Mouse (Mus musculus): ENCODE measurements at regions not wholly inside any gene's neighbourhood (a gene's known extent, or its start where the extent isn't known, plus 50 kb on each side); places are given as distances from the start of the nearest gene placed in this dataset.
A peak's percentile ranks its signal among the peaks of the same experiment; 100 is the strongest.

GRCm38 (mm10) chr4:7979772-7980351 lies 259.0 kb downstream of the Car8 start:
- DNase-seq (peak; percentile 22), ATAC-seq (peak; percentile 32; the same call in 1 of the 2 replicates)
- H3K27me3 ChIP-seq (ENCODE audit: insufficient read depth, low read length), result no peaks in the 10 kb centered on the region
- H3K4me3 ChIP-seq (ENCODE audit: low read depth, low read length), result no peak overlapping the region
- no peaks in the 10 kb centered on the region for H3K36me3 ChIP-seq (ENCODE audit: insufficient read depth)
- H3K27ac ChIP-seq (ENCODE audit: low read depth, low read length), result no peak overlapping the region
- H3K9ac ChIP-seq, result no peak overlapping the region
- no peak for TF ChIP-seq CTCF (IDR thresholded peaks at IDR 0.05; ENCODE audit: low read depth)
- H3K4me1 ChIP-seq (ENCODE audit: insufficient read depth), result no peaks in the 10 kb centered on the region
- no peaks in the 10 kb centered on the region for H3K9me3 ChIP-seq (ENCODE audit: low read length)
- WGBS, result 58% methylated on average over 12 of the region's 12 CpGs
- H3K4me2 ChIP-seq (ENCODE audit: low read depth), result no peak overlapping the region

GRCm38 (mm10) chr4:7977661-7978444 lies 261.0 kb downstream of the Car8 start:
- ATAC-seq (no peak), DNase-seq (no peak)
- Histone ChIP-seq H3K4me3 (ENCODE audit: low read depth, low read length) (no peak overlapping the region), H3K4me1 (ENCODE audit: insufficient read depth) (no peaks in the 10 kb centered on the region), H3K9me3 (ENCODE audit: low read length) (no peaks in the 10 kb centered on the region), H3K36me3 (ENCODE audit: insufficient read depth) (no peaks in the 10 kb centered on the region), H3K27me3 (ENCODE audit: insufficient read depth, low read length) (no peaks in the 10 kb centered on the region), H3K4me2 (ENCODE audit: low read depth) (no peak overlapping the region), H3K9ac (no peak overlapping the region), H3K27ac (ENCODE audit: low read depth, low read length) (no peak overlapping the region)
- 78% methylated on average over 5 of the region's 5 CpGs for WGBS
- TF ChIP-seq CTCF (IDR thresholded peaks at IDR 0.05; ENCODE audit: low read depth), result no peak

- H3K27ac ChIP-seq (ENCODE audit: low read depth, low read length), result no peak overlapping the region
- no peaks in the 10 kb centered on the region for H3K27me3 ChIP-seq (ENCODE audit: insufficient read depth, low read length)
- no peak overlapping the region for H3K9ac ChIP-seq
- H3K4me2 ChIP-seq (ENCODE audit: low read depth), result no peak overlapping the region
- no peaks in the 10 kb centered on the region for H3K9me3 ChIP-seq (ENCODE audit: low read length)
- H3K4me3 ChIP-seq (ENCODE audit: low read depth, low read length), result no peak overlapping the region
- WGBS, result 39% methylated on average over 6 of the region's 6 CpGs
- H3K4me1 ChIP-seq (ENCODE audit: insufficient read depth), result no peaks in the 10 kb centered on the region
- TF ChIP-seq CTCF (IDR thresholded peaks at IDR 0.05; ENCODE audit: low read depth), result no peak
- ATAC-seq, result peak; percentile 64
- peak; percentile 26 for DNase-seq
- no peaks in the 10 kb centered on the region for H3K36me3 ChIP-seq (ENCODE audit: insufficient read depth)
Measured at GRCm38 (mm10) chr4:7970272-7970671, 268.6 kb downstream of the Car8 start.

GRCm38 (mm10) chr4:7965663-7966062 lies 273.2 kb downstream of the Car8 start:
- no peaks in the 10 kb centered on the region for H3K4me1 ChIP-seq (ENCODE audit: insufficient read depth)
- no peak overlapping the region for H3K4me3 ChIP-seq (ENCODE audit: low read depth, low read length)
- ATAC-seq (no peak), DNase-seq (no peak)
- no peak overlapping the region for H3K27ac ChIP-seq (ENCODE audit: low read depth, low read length)
- no peaks in the 10 kb centered on the region for H3K9me3 ChIP-seq (ENCODE audit: low read length)
- TF ChIP-seq CTCF (IDR thresholded peaks at IDR 0.05; ENCODE audit: low read depth), result no peak
- WGBS, result 93% methylated on average over 5 of the region's 5 CpGs
- H3K27me3 ChIP-seq (ENCODE audit: insufficient read depth, low read length), result no peaks in the 10 kb centered on the region
- no peak overlapping the region for H3K9ac ChIP-seq
- H3K36me3 ChIP-seq (ENCODE audit: insufficient read depth), result no peaks in the 10 kb centered on the region
- H3K4me2 ChIP-seq (ENCODE audit: low read depth), result no peak overlapping the region

GRCm38 (mm10) chr4:7961521-7962172 lies 277.2 kb downstream of the Car8 start:
- peak; percentile 70 for DNase-seq
- H3K4me2 ChIP-seq (ENCODE audit: low read depth), result no peak overlapping the region
- H3K4me1 ChIP-seq (ENCODE audit: insufficient read depth), result no peaks in the 10 kb centered on the region
- no peak overlapping the region for H3K9ac ChIP-seq
- no peak overlapping the region for H3K4me3 ChIP-seq (ENCODE audit: low read depth, low read length)
- peak; percentile 87 for ATAC-seq
- H3K27ac ChIP-seq (ENCODE audit: low read depth, low read length), result no peak overlapping the region
- H3K9me3 ChIP-seq (ENCODE audit: low read length), result no peaks in the 10 kb centered on the region
- TF ChIP-seq CTCF (IDR thresholded peaks at IDR 0.05; ENCODE audit: low read depth), result no peak
- no peaks in the 10 kb centered on the region for H3K27me3 ChIP-seq (ENCODE audit: insufficient read depth, low read length)
- 44% methylated on average over 5 of the region's 5 CpGs for WGBS
- H3K36me3 ChIP-seq (ENCODE audit: insufficient read depth), result no peaks in the 10 kb centered on the region

GRCm38 (mm10) chr4:7960335-7960734 lies 278.5 kb downstream of the Car8 start:
- Histone ChIP-seq H3K4me3 (ENCODE audit: low read depth, low read length) (no peak overlapping the region), H3K4me1 (ENCODE audit: insufficient read depth) (no peaks in the 10 kb centered on the region), H3K27me3 (ENCODE audit: insufficient read depth, low read length) (no peaks in the 10 kb centered on the region), H3K9ac (no peak overlapping the region), H3K27ac (ENCODE audit: low read depth, low read length) (no peak overlapping the region), H3K9me3 (ENCODE audit: low read length) (no peaks in the 10 kb centered on the region), H3K4me2 (ENCODE audit: low read depth) (no peak overlapping the region), H3K36me3 (ENCODE audit: insufficient read depth) (no peaks in the 10 kb centered on the region)
- DNase-seq, result no peak
- WGBS, result 31% methylated on average over 2 of the region's 2 CpGs
- ATAC-seq, result no peak
- TF ChIP-seq CTCF (IDR thresholded peaks at IDR 0.05; ENCODE audit: low read depth), result no peak

- H3K4me2 ChIP-seq (ENCODE audit: low read depth), result no peak overlapping the region
- no peak for DNase-seq
- ATAC-seq, result peak; percentile 27; the same call in 1 of the 2 replicates
- H3K27me3 ChIP-seq (ENCODE audit: insufficient read depth, low read length), result no peaks in the 10 kb centered on the region; the same call in 1 of the 2 replicates
- no peak overlapping the region for H3K27ac ChIP-seq (ENCODE audit: low read depth, low read length)
- H3K36me3 ChIP-seq (ENCODE audit: insufficient read depth), result no peaks in the 10 kb centered on the region
- H3K4me3 ChIP-seq (ENCODE audit: low read depth, low read length), result no peak overlapping the region
- 62% methylated on average over 1 of the region's 1 CpGs for WGBS
- TF ChIP-seq CTCF (IDR thresholded peaks at IDR 0.05; ENCODE audit: low read depth), result no peak
- H3K9me3 ChIP-seq (ENCODE audit: low read length), result no peaks in the 10 kb centered on the region
- H3K4me1 ChIP-seq (ENCODE audit: insufficient read depth), result no peaks in the 10 kb centered on the region
- H3K9ac ChIP-seq, result no peak overlapping the region
Measured at GRCm38 (mm10) chr4:7948020-7948419, 290.8 kb downstream of the Car8 start.
